Mouse (Mus musculus) hindbrain, embryonic 14.5 days (tissue): Measurements from ENCODE around the gene Cd86. TPM values are rescaled to one million over a fixed set of nuclear protein-coding genes. Genes with fewer than 3 reads are reported as not detected.
A peak's percentile ranks its signal among the peaks of the same experiment; 100 is the strongest.

ENCODE experiments used
- ATAC-seq: fragments of 200-750 bp; cut with Nextera tagmentation; 2 replicates; pipeline ENCODE4 v1.8.0; 2017; ENCODE audit warnings: moderate number of reproducible peaks, mild to moderate bottlenecking, moderate TSS enrichment, moderate library complexity; ENCODE audit not compliant: low FRiP score
- DNase-seq: peaks from one replicate; pipeline ENCODE4 v3.0.0-alpha.2; 2015; ENCODE audit warnings: low spot score
- H3K27ac ChIP-seq: fragments of 300-500 bp; sonication (generic); 2 replicates; pipeline ENCODE4 v1.5.1; 2014; ENCODE audit warnings: mild to moderate bottlenecking, moderate library complexity
- H3K27me3 ChIP-seq: fragments of 300-500 bp; sonication (generic); 2 replicates; pipeline ENCODE4 v1.6.1; 2014; ENCODE audit warnings: mild to moderate bottlenecking, low read length, mixed read lengths; ENCODE audit not compliant: control insufficient read depth, insufficient read depth
- H3K36me3 ChIP-seq: fragments of 300-500 bp; sonication (generic); replicated peaks from 2 replicates; pipeline ENCODE4 v1.6.1; 2014; ENCODE audit not compliant: control insufficient read depth, insufficient read depth
- H3K4me1 ChIP-seq: fragments of 300-500 bp; sonication (generic); replicated peaks from 2 replicates; pipeline ENCODE4 v1.6.1; 2014; ENCODE audit warnings: antibody characterized with exemption, low read length, mixed read lengths; ENCODE audit not compliant: control insufficient read depth, insufficient read depth
- H3K4me2 ChIP-seq: fragments of 300-500 bp; sonication (generic); replicated peaks from 2 replicates; pipeline ENCODE4 v1.6.1; 2014; ENCODE audit warnings: mild to moderate bottlenecking, moderate library complexity
- H3K4me3 ChIP-seq: fragments of 300-500 bp; sonication (generic); replicated peaks from 2 replicates; pipeline ENCODE4 v1.5.1; 2014; ENCODE audit warnings: mild to moderate bottlenecking, low read length
- H3K9ac ChIP-seq: fragments of 300-500 bp; sonication (generic); 2 replicates; pipeline ENCODE4 v1.6.1; 2014
- H3K9me3 ChIP-seq: fragments of 300-500 bp; sonication (generic); 2 replicates; pipeline ENCODE4 v1.6.1; 2016; ENCODE audit warnings: low read length; ENCODE audit not compliant: control insufficient read depth
- WGBS: fragments of 180-500 bp; shearing (Covaris S2); extraction: QIAGEN DNeasy Blood & Tissue Kit; methylation state at CpG from one replicate; pipeline ENCODE4 v1.1.7; 2014; 5-methylcytosine and 5-hydroxymethylcytosine counted together
- polyA plus RNA-seq: library from polyadenylated mRNA; unstranded; fragments of >200 nt; fragmentation: Nextera tagmentation; extraction: Ambion mirVana; gene quantifications from 2 replicates; pipeline ENCODE4 v1.2.1, GENCODE M21; 2014

The Cd86 gene
- polyA plus RNA-seq, 1 experiment from 2014 or later = 3.1 TPM

- 91% methylated on average over 10 of the region's 10 CpGs for WGBS
- ATAC-seq = no peak
- no peaks in the 10 kb centered on the region for H3K36me3 ChIP-seq
These were observed 69.0 kb downstream of the Cd86 start for GRCm38 (mm10) chr16:36596671-36597410.

DNA sequence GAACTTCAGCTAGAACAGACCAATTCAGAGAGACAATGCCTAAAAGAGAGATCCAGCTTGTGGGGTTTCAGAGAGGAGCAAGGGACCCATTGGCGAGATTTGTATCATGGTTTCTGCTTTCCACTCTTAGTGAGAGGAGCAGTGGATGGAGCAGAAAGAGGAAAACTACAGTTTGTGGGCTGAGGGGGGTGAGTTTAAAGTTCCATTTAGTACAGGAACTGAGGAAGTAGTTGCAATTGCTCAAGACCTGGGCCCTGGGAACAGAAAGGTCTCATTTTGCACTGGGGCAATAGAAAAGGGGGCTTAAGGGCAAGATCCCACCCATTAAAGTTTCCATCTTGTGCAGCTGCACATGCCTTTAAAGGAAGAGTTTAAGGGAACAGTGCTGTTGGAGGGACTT is 76.0 kb downstream of the Cd86 start:
- no peak overlapping the region for H3K27ac ChIP-seq
- 87% methylated on average over 1 of the region's 1 CpGs for WGBS
- H3K4me3 ChIP-seq = no peak overlapping the region
- H3K4me1 ChIP-seq = no peaks in the 10 kb centered on the region
- H3K9ac ChIP-seq = no peak overlapping the region
- no peak for DNase-seq
- no peak for ATAC-seq
- H3K9me3 ChIP-seq = no peaks in the 10 kb centered on the region
- no peaks in the 10 kb centered on the region for H3K27me3 ChIP-seq
- no peaks in the 10 kb centered on the region for H3K36me3 ChIP-seq
- no peak overlapping the region for H3K4me2 ChIP-seq

More at GRCm38 (mm10) chr16:36596671-36597410, 69.0 kb downstream of the Cd86 start:
- Histone ChIP-seq H3K27me3 (no peaks in the 10 kb centered on the region), H3K27ac (no peak overlapping the region), H3K4me3 (no peak overlapping the region), H3K9ac (no peak overlapping the region), H3K9me3 (no peaks in the 10 kb centered on the region), H3K4me2 (no peak overlapping the region), H3K4me1 (no peaks in the 10 kb centered on the region)
- no peak for DNase-seq

GRCm38 (mm10) chr16:36587971-36588370 is 77.9 kb downstream of the Cd86 start:
- H3K9ac ChIP-seq = no peak overlapping the region
- no peaks in the 10 kb centered on the region for H3K36me3 ChIP-seq
- no peak overlapping the region for H3K4me3 ChIP-seq
- no peak for ATAC-seq
- no peaks in the 10 kb centered on the region for H3K4me1 ChIP-seq
- 79% methylated on average over 4 of the region's 4 CpGs for WGBS
- H3K27me3 ChIP-seq = no peaks in the 10 kb centered on the region
- H3K4me2 ChIP-seq = no peak overlapping the region
- H3K9me3 ChIP-seq = no peaks in the 10 kb centered on the region
- no peak overlapping the region for H3K27ac ChIP-seq
- no peak for DNase-seq

DNA sequence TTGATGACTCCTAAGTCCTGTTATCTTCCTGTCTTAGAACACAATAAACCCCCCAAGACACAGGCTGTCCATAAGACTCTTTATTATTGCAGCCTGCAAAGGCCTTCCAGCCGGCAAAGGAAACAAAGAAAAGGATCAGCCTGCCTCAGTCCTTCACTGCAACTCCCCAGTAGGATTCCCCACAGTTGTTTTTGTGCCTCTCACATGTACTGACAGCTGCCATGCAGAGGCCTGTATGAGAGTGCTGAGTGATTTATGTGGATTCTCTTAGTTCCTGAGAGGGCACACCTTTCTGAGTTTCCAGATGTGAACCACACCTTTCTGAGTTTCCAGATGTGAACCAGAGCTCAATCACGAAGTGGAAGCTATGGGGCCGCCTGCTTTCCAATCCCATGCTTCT is 83.8 kb downstream of the Cd86 start:
- Histone ChIP-seq H3K9ac (no peak overlapping the region), H3K9me3 (no peaks in the 10 kb centered on the region), H3K4me3 (no peak overlapping the region), H3K36me3 (no peaks in the 10 kb centered on the region), H3K4me1 (no peaks in the 10 kb centered on the region), H3K27me3 (no peaks in the 10 kb centered on the region), H3K27ac (no peak overlapping the region), H3K4me2 (no peak overlapping the region)
- no peak for ATAC-seq
- no peak for DNase-seq
- 42% methylated on average over 3 of the region's 3 CpGs for WGBS

- no peaks in the 10 kb centered on the region for H3K27me3 ChIP-seq
- no peak overlapping the region for H3K4me3 ChIP-seq
- H3K9me3 ChIP-seq = no peaks in the 10 kb centered on the region
- no peaks in the 10 kb centered on the region for H3K4me1 ChIP-seq
- no peak overlapping the region for H3K9ac ChIP-seq
- 84% methylated on average over 8 of the region's 8 CpGs for WGBS
- no peaks in the 10 kb centered on the region for H3K36me3 ChIP-seq
- H3K27ac ChIP-seq = no peak overlapping the region
- no peak for DNase-seq
- ATAC-seq = no peak
- no peak overlapping the region for H3K4me2 ChIP-seq
These were observed 93.9 kb downstream of the Cd86 start for GRCm38 (mm10) chr16:36571942-36572341.

GRCm38 (mm10) chr16:36561386-36562338 is 104.2 kb downstream of the Cd86 start, which contains the start of gene Casr:
Gene Casr (minus strand): TSS chr16:36562141.
- H3K4me3 ChIP-seq = peak within 1 kb of the TSS; percentile 35
- no peak within 1 kb of the TSS for H3K27ac ChIP-seq
- H3K36me3 ChIP-seq = no peaks in the 10 kb centered on the region
- DNase-seq = no peak
- H3K27me3 ChIP-seq = peaks cover 14% of the 10 kb centered on the region
- peak within 1 kb of the TSS; percentile 73 for H3K4me2 ChIP-seq
- H3K9ac ChIP-seq = peak within 1 kb of the TSS; percentile 26
- H3K4me1 ChIP-seq = peaks cover 9% of the 10 kb centered on the region
- WGBS = 2% methylated on average over 36 of the region's 36 CpGs
- ATAC-seq = peak; percentile 27; the same call in 1 of the 2 replicates
- no peaks in the 10 kb centered on the region for H3K9me3 ChIP-seq

DNA sequence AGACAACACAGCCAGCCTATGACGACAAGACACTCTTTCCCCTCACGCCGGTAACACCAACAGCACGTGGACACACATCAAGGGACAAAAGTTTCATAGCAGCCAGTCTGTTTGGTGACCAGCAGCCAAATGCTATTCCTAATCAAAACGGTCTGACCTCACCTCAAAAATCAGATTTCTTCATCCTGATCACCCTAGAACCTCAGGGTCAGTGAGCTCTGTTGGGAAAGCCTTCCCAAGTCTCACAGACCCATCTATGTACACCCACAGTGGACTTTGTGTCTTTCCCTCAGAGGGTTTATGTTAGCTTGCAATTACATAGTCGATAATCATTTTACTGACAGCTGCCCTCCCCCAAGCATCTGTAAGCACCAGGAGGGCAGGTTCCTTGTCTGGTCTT is 106.3 kb downstream of the Cd86 start:
- Histone ChIP-seq H3K4me3 (no peak overlapping the region), H3K27me3 (peaks cover 14% of the 10 kb centered on the region), H3K9ac (no peak overlapping the region), H3K4me1 (peaks cover 9% of the 10 kb centered on the region), H3K4me2 (no peak overlapping the region), H3K36me3 (no peaks in the 10 kb centered on the region), H3K27ac (no peak overlapping the region), H3K9me3 (no peaks in the 10 kb centered on the region)
- DNase-seq (no peak), ATAC-seq (no peak)
- 91% methylated on average over 6 of the region's 6 CpGs for WGBS

- 89% methylated on average over 10 of the region's 10 CpGs for WGBS
- Histone ChIP-seq H3K9me3 (0 out of 2 replicates have a peak, but pooled peaks cover 4% of the 10 kb centered on the region), H3K27me3 (peaks cover 2% of the 10 kb centered on the region; the same call in 1 of the 2 replicates), H3K4me1 (no peaks in the 10 kb centered on the region), H3K9ac (no peak overlapping the region), H3K4me2 (no peak overlapping the region), H3K27ac (no peak overlapping the region), H3K36me3 (no peaks in the 10 kb centered on the region), H3K4me3 (no peak overlapping the region)
- ATAC-seq = no peak
- no peak for DNase-seq
These were observed 110.2 kb downstream of the Cd86 start for GRCm38 (mm10) chr16:36555672-36556165.
